Mouse (Mus musculus): Measurements from ENCODE around the gene Fam13c.

GRCm38 (mm10) chr10:70535401-70535800 is 95.1 kb downstream of the Fam13c start:
- TF ChIP-seq CTCF (IDR thresholded peaks at IDR 0.05; ENCODE audit: extremely low read depth, insufficient read depth, low read length) (no peak), POLR2A (IDR thresholded peaks at IDR 0.05; ENCODE audit: extremely low read depth, insufficient read depth, low read length) (no peak)

Measured in cortical plate, adult 2 months (tissue).